8 mouse cellular contexts compared by ENCODE assay signal in the genomic region with DNA sequence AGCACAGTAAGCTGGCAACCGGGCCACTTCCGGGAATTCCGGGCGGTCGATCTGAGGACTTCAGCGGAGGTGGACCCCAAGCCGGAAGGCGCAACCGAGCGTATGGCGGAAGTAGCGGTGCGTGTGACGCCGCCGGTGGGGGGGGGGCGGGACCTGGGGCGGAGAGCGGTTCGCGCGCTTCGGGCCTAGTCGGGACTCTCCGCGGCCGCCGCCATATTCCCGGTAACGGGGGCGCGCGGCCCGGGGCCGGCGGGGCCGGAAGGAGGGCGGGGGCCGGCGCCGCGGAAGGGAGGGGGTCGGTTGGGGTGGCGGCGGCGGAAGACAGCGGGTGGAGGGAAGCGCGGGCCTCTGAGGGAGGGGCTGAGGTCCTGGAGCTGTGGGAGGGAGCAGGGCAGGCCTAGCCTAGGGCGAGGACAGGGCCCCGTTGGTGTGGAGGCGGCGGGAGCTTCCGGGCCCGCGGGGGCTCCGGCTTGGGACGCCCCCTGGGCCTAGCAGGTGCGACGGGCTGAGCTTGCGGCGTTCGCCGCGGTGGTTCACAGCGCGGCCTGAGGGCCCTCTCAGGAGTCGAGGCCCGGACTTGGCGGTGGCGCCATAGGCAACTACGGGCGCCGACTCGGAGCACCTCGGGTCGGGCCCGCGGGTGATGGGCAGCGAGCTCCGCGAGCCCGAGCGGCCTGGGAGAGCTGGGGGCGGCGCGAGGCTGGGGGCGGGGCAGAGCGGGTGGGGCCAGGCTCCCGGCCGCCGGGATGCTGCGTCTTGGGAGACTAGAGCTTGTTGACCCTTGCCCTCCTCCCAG. TPM values are rescaled to one million over a fixed set of nuclear protein-coding genes. Genes with fewer than 3 reads are reported as not detected.
DNase-seq lines count a peak whose midpoint lies in the region; ATAC-seq and TF ChIP-seq lines count a peak whose summit lies in the region.

A gene (plus strand): TSS at position 161 of the 796 bp plus-strand sequence.

- peak; percentile 99 for DNase-seq in MEL (ENCODE audit: low read depth, low spot score)
- peak; percentile 89 to 92 for DNase-seq in cerebellum, adult 2 months
- DNase-seq in forebrain, postnatal 0 days, result peak; percentile 92
- DNase-seq in heart, postnatal 4 days, result peak; percentile 93
- DNase-seq in layer of hippocampus, adult 8-10 months (ENCODE audit: low spot score in 2 of 2), result peak; percentile 85 to 88
- peak; percentile 86 for DNase-seq in ovary, adult 18-20 months (ENCODE audit: low spot score)
- DNase-seq in thymus, postnatal 0 days (ENCODE audit: low spot score), result peak; percentile 95

- H3K4me1 ChIP-seq in MEL (ENCODE audit: control insufficient read depth in 1 of 2, insufficient read depth in 2 of 2, low read length in 2 of 2), result peaks cover 17 to 23% of the 10 kb centered on the region in 2 experiments
- H3K4me1 ChIP-seq in cerebellum, adult 2 months (ENCODE audit: control insufficient read depth, insufficient read depth, low read length), result no peaks in the 10 kb centered on the region
- peaks cover 5% of the 10 kb centered on the region for H3K4me1 ChIP-seq in forebrain, postnatal 0 days (ENCODE audit: insufficient read depth)
- H3K4me1 ChIP-seq in lung, embryonic 15.5 days, result peaks cover 27% of the 10 kb centered on the region

- no peak for TF ChIP-seq RAD21 in MEL (IDR thresholded peaks at IDR 0.05; ENCODE audit: low read depth, low read length)

- TF ChIP-seq EP300 in MEL (IDR thresholded peaks at IDR 0.05; ENCODE audit: low read depth in 1 of 2, low read length in 2 of 2), result no peak; a peak in 2 of 4 replicates

- no peak for TF ChIP-seq CTCF in MEL (IDR thresholded peaks at IDR 0.05 in 2 of 3, conservative IDR thresholded peaks at IDR 0.05 in 1 of 3; ENCODE audit: control insufficient read depth in 1 of 3, insufficient read depth in 1 of 3, low read depth in 2 of 3, low read length in 3 of 3, poor library complexity in 1 of 3, severe bottlenecking in 1 of 3)
- no peak for TF ChIP-seq CTCF in cerebellum, adult 2 months (IDR thresholded peaks at IDR 0.05; ENCODE audit: borderline replicate concordance, insufficient read depth, low read depth, low read length)
- TF ChIP-seq CTCF in forebrain, postnatal 0 days (IDR thresholded peaks at IDR 0.05; ENCODE audit: low read depth), result no peak

- H3K4me3 ChIP-seq in MEL (ENCODE audit: control insufficient read depth in 1 of 2, insufficient read depth in 1 of 2, low read depth in 2 of 2, low read length in 2 of 2), result peak within 1 kb of the TSS; percentile 92 to 96
- H3K4me3 ChIP-seq in cerebellum, adult 2 months (replicated peaks; ENCODE audit: insufficient read depth, low read depth, low read length), result peak within 1 kb of the TSS; percentile 92
- peak within 1 kb of the TSS; percentile 99 for H3K4me3 ChIP-seq in forebrain, postnatal 0 days (ENCODE audit: low read depth, low read length)
- peak within 1 kb of the TSS; percentile 93 for H3K4me3 ChIP-seq in lung, embryonic 15.5 days

- TF ChIP-seq POLR2A in MEL (IDR thresholded peaks at IDR 0.05; ENCODE audit: control insufficient read depth in 1 of 2, insufficient read depth in 1 of 2, low read depth in 1 of 2, low read length in 2 of 2, poor library complexity in 1 of 2), result peak; percentile 72 to 91
- peak; percentile 47; the same call in 1 of the 2 replicates for TF ChIP-seq POLR2A in cerebellum, adult 2 months (IDR thresholded peaks at IDR 0.05; ENCODE audit: borderline replicate concordance, insufficient read depth, low read length)

- peak; percentile 95 for ATAC-seq in forebrain, postnatal 0 days
- ATAC-seq in lung, embryonic 15.5 days (ENCODE audit: borderline replicate concordance, extremely low read depth, low FRiP score, low TSS enrichment), result peak; percentile 96

- peaks cover 54% of the 10 kb centered on the region for H3K79me2 ChIP-seq in MEL (ENCODE audit: control insufficient read depth, insufficient read depth, low read length, poor library complexity)

- H3K36me3 ChIP-seq in MEL (ENCODE audit: control insufficient read depth in 1 of 2, insufficient read depth in 2 of 2, low read length in 2 of 2), result peaks cover 18 to 43% of the 10 kb centered on the region in 2 experiments
- 0 out of 2 replicates have a peak, but pooled peaks cover 4% of the 10 kb centered on the region for H3K36me3 ChIP-seq in forebrain, postnatal 0 days (ENCODE audit: insufficient read depth)
- peaks cover 23% of the 10 kb centered on the region for H3K36me3 ChIP-seq in lung, embryonic 15.5 days

- H3K27ac ChIP-seq in MEL (ENCODE audit: control insufficient read depth, low read depth, low read length), result peak within 1 kb of the TSS; percentile 94
- peak within 1 kb of the TSS; percentile 86 for H3K27ac ChIP-seq in cerebellum, adult 2 months (ENCODE audit: insufficient read depth, low read length)
- peak within 1 kb of the TSS; percentile 96 for H3K27ac ChIP-seq in forebrain, postnatal 0 days (ENCODE audit: low read depth, low read length)
- peak within 1 kb of the TSS; percentile 98 for H3K27ac ChIP-seq in lung, embryonic 15.5 days

- WGBS in cerebellum, adult 2 months, result under 1% methylated on average over 82 of the region's 93 CpGs
- 2% methylated on average over 71 of the region's 93 CpGs for WGBS in forebrain, postnatal 0 days
- WGBS in lung, embryonic 15.5 days, result under 1% methylated on average over 65 of the region's 93 CpGs

- H3K27me3 ChIP-seq in MEL (ENCODE audit: control insufficient read depth in 1 of 2, insufficient read depth in 2 of 2, low read length in 2 of 2), result no peaks in the 10 kb centered on the region
- no peaks in the 10 kb centered on the region for H3K27me3 ChIP-seq in cerebellum, adult 2 months (ENCODE audit: control insufficient read depth, insufficient read depth, low read length)
- H3K27me3 ChIP-seq in forebrain, postnatal 0 days (ENCODE audit: insufficient read depth, low read length), result no peaks in the 10 kb centered on the region
- no peaks in the 10 kb centered on the region for H3K27me3 ChIP-seq in lung, embryonic 15.5 days

- peak within 1 kb of the TSS; percentile 99 for H3K9ac ChIP-seq in MEL (ENCODE audit: control insufficient read depth, low read depth, low read length, poor library complexity, severe bottlenecking)
- H3K9ac ChIP-seq in forebrain, postnatal 0 days, result peak within 1 kb of the TSS; percentile 91
- H3K9ac ChIP-seq in lung, embryonic 15.5 days, result peak within 1 kb of the TSS; percentile 99

- H3K9me3 ChIP-seq in MEL (replicated peaks; ENCODE audit: insufficient read depth, low read length), result no peaks in the 10 kb centered on the region
- no peaks in the 10 kb centered on the region for H3K9me3 ChIP-seq in forebrain, postnatal 0 days (ENCODE audit: low read length)
- H3K9me3 ChIP-seq in lung, embryonic 15.5 days, result no peaks in the 10 kb centered on the region

- H3K4me2 ChIP-seq in forebrain, postnatal 0 days (ENCODE audit: low read depth), result peak within 1 kb of the TSS; percentile 76
- peak within 1 kb of the TSS; percentile 73 for H3K4me2 ChIP-seq in lung, embryonic 15.5 days

TF ChIP-seq in MEL, 35 proteins besides CTCF, POLR2A, EP300 and RAD21 (continues in another document):
- TF ChIP-seq RCOR1 (IDR thresholded peaks at IDR 0.05; ENCODE audit: low read depth, low read length) (no peak), ZC3H11A (IDR thresholded peaks at IDR 0.05; ENCODE audit: low read depth, low read length) (no peak), JUND (IDR thresholded peaks at IDR 0.05; ENCODE audit: low read depth, low read length) (no peak), ZNF384 (IDR thresholded peaks at IDR 0.05; ENCODE audit: low read depth, low read length) (no peak), POLR2AphosphoS5 (IDR thresholded peaks at IDR 0.05; ENCODE audit: borderline replicate concordance, low read depth, low read length) (no peak), E2F4 (IDR thresholded peaks at IDR 0.05; ENCODE audit: borderline replicate concordance, low read depth, low read length) (no peak; the same call in 1 of the 2 replicates), SIN3A (IDR thresholded peaks at IDR 0.05; ENCODE audit: low read length) (no peak; the same call in none of the 2 replicates), KAT2A (conservative IDR thresholded peaks at IDR 0.05; ENCODE audit: low read depth, low read length) (peak; percentile 63; the same call in 1 of the 2 replicates), ZKSCAN1 (IDR thresholded peaks at IDR 0.05; ENCODE audit: low read depth, low read length) (no peak), NRF1 (IDR thresholded peaks at IDR 0.05; ENCODE audit: insufficient read depth, low read depth, low read length, poor library complexity, severe bottlenecking) (0 out of 2 replicates have a peak, but pooled peaks have one; percentile 19), POLR2AphosphoS2 (IDR thresholded peaks at IDR 0.05; ENCODE audit: low read length) (peak; percentile 93; the same call in 1 of the 2 replicates), USF2 (IDR thresholded peaks at IDR 0.05; ENCODE audit: borderline replicate concordance in 1 of 2, insufficient read depth in 1 of 2, low read depth in 1 of 2, low read length in 2 of 2) (no peak), MYC (IDR thresholded peaks at IDR 0.05; ENCODE audit: low read depth, low read length) (no peak), TCF12 (IDR thresholded peaks at IDR 0.05; ENCODE audit: low read depth, low read length) (peak; percentile 76), TBP (IDR thresholded peaks at IDR 0.05; ENCODE audit: low read depth, low read length) (peak; percentile 77), GATA1 (IDR thresholded peaks at IDR 0.05; ENCODE audit: low read depth, low read length) (no peak), SMC3 (IDR thresholded peaks at IDR 0.05; ENCODE audit: low read depth, low read length) (no peak), ZMIZ1 (IDR thresholded peaks at IDR 0.05; ENCODE audit: low read depth, low read length) (peak; percentile 93), NELFE (IDR thresholded peaks at IDR 0.05; ENCODE audit: low read depth, low read length) (peak; percentile 60), GABPA (IDR thresholded peaks at IDR 0.05; ENCODE audit: low read depth, low read length) (no peak), MAZ (IDR thresholded peaks at IDR 0.05; ENCODE audit: low read depth, low read length) (peak; percentile 87), ELF1 (IDR thresholded peaks at IDR 0.05; ENCODE audit: low read depth, low read length) (peak; percentile 99)

RNA-seq across cellular contexts. Expression of the gene that starts here (rescaled TPM):
- 36.2 and 36.9 TPM in 2 replicates for total RNA-seq in MEL (2012; rRNA removed)
- polyA plus RNA-seq in MEL (2012; ENCODE audit: insufficient read depth in 1 of 2, insufficient read length in 2 of 2, low read depth in 1 of 2, low replicate concordance in 2 of 2, missing spikeins in 1 of 2), result 100 to 1,000 TPM in 1 of 2 experiments, 10 to 100 TPM in 1; 69.8 to 183 TPM
- 91.9 and 94.7 TPM in 2 replicates for polyA plus RNA-seq in cerebellum, adult 2 months (2012; rRNA removed)
- total RNA-seq in forebrain, postnatal 0 days (2014; rRNA removed), result 62.6 and 74.9 TPM in 2 replicates
- polyA plus RNA-seq in forebrain, postnatal 0 days (2015; fragmentation: Nextera tagmentation; extraction: Ambion mirVana), result 37.6 and 41.9 TPM in 2 replicates
- total RNA-seq in heart, postnatal 4 days (2021), result 10 to 100 TPM; 50.0 to 52.9 TPM
- 10 to 100 TPM; 75.6 to 85.5 (median 83.0) TPM for total RNA-seq in layer of hippocampus, adult 8-10 months (2022)
- polyA plus RNA-seq in lung, embryonic 15.5 days (2015; fragmentation: Nextera tagmentation; extraction: Ambion mirVana), result 37.0 and 38.4 TPM in 2 replicates
- polyA plus RNA-seq in thymus, postnatal 0 days (2015; fragmentation: Nextera tagmentation; extraction: Ambion mirVana), result 30.8 and 31.8 TPM in 2 replicates

Comparison
In these comparisons a context has a peak if more than half of its experiments do, and no peak if none do; other contexts are left out.
1. Peak in every context shown above with its lines: DNase-seq, ATAC-seq, H3K4me3 ChIP-seq and H3K27ac ChIP-seq.